Comparison of ENCODE assay signal across 25 mouse cellular contexts in the genomic region with DNA sequence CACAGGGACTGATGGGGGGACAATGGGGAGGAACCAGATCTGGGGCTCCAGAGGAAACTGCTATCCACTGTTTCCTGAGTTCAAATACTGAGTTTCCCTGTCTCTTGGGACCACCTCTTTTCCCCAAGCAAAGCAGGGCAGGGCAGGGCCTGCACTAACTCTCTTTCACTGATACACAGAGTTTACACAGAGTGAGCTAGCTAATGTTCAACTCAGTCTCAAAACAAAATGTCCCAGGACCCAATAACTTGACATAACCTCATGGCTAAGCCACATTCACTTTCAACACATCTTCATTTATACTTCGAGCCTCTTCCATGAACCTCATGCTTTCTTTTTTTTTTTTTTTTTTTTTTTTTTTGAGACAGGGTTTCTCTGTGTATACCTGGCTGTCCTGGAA. TPM values are rescaled to one million over a fixed set of nuclear protein-coding genes. Genes with fewer than 3 reads are reported as not detected.
DNase-seq lines count a peak whose midpoint lies in the region; ATAC-seq and TF ChIP-seq lines count a peak whose summit lies in the region.
"Had no signal": no experiment of that assay in that cellular context is flagged by ENCODE, and none has a peak within 500 bp of the region (broad histone marks: within the 10 kb centered on the region; RNA-seq: fewer than 3 reads in every experiment).

No protein-coding gene starts in this region.

- 68% methylated on average over 1 of the region's 1 CpGs for WGBS in liver, embryonic 13.5 days (ENCODE audit: insufficient replicate concordance)
- 67% methylated on average over 1 of the region's 1 CpGs for WGBS in liver, embryonic 12.5 days (ENCODE audit: insufficient replicate concordance)
- 72% methylated on average over 1 of the region's 1 CpGs for WGBS in intestine, embryonic 15.5 days

- no peak; the same call in 1 of the 2 replicates for ATAC-seq in liver, embryonic 13.5 days (ENCODE audit: low read depth)
- no peak for ATAC-seq in liver, embryonic 12.5 days
- ATAC-seq in intestine, embryonic 15.5 days = no peak
- ATAC-seq: CD4-positive, CD25-positive, alpha-beta regulatory T cell, adult 4 months; forebrain, embryonic 14.5 days; forebrain, postnatal 0 days; hindbrain, embryonic 16.5 days; Patski had no signal

- no peaks in the 10 kb centered on the region for H3K27me3 ChIP-seq in liver, embryonic 13.5 days
- H3K27me3 ChIP-seq in liver, embryonic 12.5 days (replicated peaks) = no peaks in the 10 kb centered on the region
- H3K27me3 ChIP-seq in ES-Bruce4 (ENCODE audit: control insufficient read depth, insufficient read depth, low read length, poor library complexity, severe bottlenecking) (no peaks in the 10 kb centered on the region), MEL (ENCODE audit: control insufficient read depth in 1 of 2, insufficient read depth in 2 of 2, low read length in 2 of 2) (no peaks in the 10 kb centered on the region)
- no peaks in the 10 kb centered on the region for H3K27me3 ChIP-seq in intestine, embryonic 15.5 days (replicated peaks)
- H3K27me3 ChIP-seq: heart, embryonic 12.5 days; heart, embryonic 15.5 days; hindbrain, embryonic 13.5 days; Patski had no signal

- no peak for TF ChIP-seq EP300 in ES-Bruce4 (IDR thresholded peaks at IDR 0.05; ENCODE audit: insufficient read depth, low read depth, low read length)
- no peak for TF ChIP-seq EP300 in MEL (IDR thresholded peaks at IDR 0.05; ENCODE audit: low read depth in 1 of 2, low read length in 2 of 2)

- no peak for DNase-seq in liver, embryonic 13.5 days
- peak; percentile 37 for DNase-seq in MEL (ENCODE audit: low read depth, low spot score)
- no peak for DNase-seq in frontal cortex, postnatal 10 days (ENCODE audit: low spot score in 2 of 2)
- DNase-seq: adrenal gland, postnatal 10 days; adrenal gland, postnatal 36 days; cerebellum, adult 18-20 months; cerebellum, adult 9-10 months; cerebellum, postnatal 14 days; forebrain, postnatal 0 days; gastrocnemius, postnatal 25 days; heart, adult 18-20 months; heart, postnatal 10 days; heart, postnatal 36 days had no signal

- peaks cover 32% of the 10 kb centered on the region for H3K4me1 ChIP-seq in liver, embryonic 13.5 days (replicated peaks)
- peaks cover 45% of the 10 kb centered on the region for H3K4me1 ChIP-seq in liver, embryonic 12.5 days
- H3K4me1 ChIP-seq in ES-Bruce4 (ENCODE audit: control insufficient read depth, insufficient read depth, low read length) = peaks cover 2% of the 10 kb centered on the region
- no peaks in the 10 kb centered on the region for H3K4me1 ChIP-seq in MEL (ENCODE audit: control insufficient read depth in 1 of 2, insufficient read depth in 2 of 2, low read length in 2 of 2)
- H3K4me1 ChIP-seq in intestine, embryonic 15.5 days (replicated peaks) = peaks cover 5% of the 10 kb centered on the region; the same call in 1 of the 2 replicates

- no peaks in the 10 kb centered on the region for H3K9me3 ChIP-seq in liver, embryonic 13.5 days (replicated peaks)
- peaks cover 6% of the 10 kb centered on the region; the same call in 1 of the 2 replicates for H3K9me3 ChIP-seq in liver, embryonic 12.5 days (replicated peaks)
- H3K9me3 ChIP-seq in ES-Bruce4 (replicated peaks; ENCODE audit: control insufficient read depth, insufficient read depth, low read length, poor library complexity, severe bottlenecking) (no peaks in the 10 kb centered on the region), MEL (replicated peaks; ENCODE audit: insufficient read depth, low read length) (no peaks in the 10 kb centered on the region)
- no peaks in the 10 kb centered on the region for H3K9me3 ChIP-seq in intestine, embryonic 15.5 days

- H3K4me2 ChIP-seq in liver, embryonic 13.5 days = no peak overlapping the region
- H3K4me2 ChIP-seq in liver, embryonic 12.5 days = no peak overlapping the region
- no peak overlapping the region for H3K4me2 ChIP-seq in intestine, embryonic 15.5 days (replicated peaks)
- H3K4me2 ChIP-seq: heart, embryonic 12.5 days; heart, embryonic 15.5 days; hindbrain, embryonic 13.5 days had no signal

- no peak for TF ChIP-seq CTCF in ES-Bruce4 (IDR thresholded peaks at IDR 0.05; ENCODE audit: low read depth, low read length)
- TF ChIP-seq CTCF in MEL (IDR thresholded peaks at IDR 0.05 in 2 of 3, conservative IDR thresholded peaks at IDR 0.05 in 1 of 3; ENCODE audit: control insufficient read depth in 1 of 3, insufficient read depth in 1 of 3, low read depth in 2 of 3, low read length in 3 of 3, poor library complexity in 1 of 3, severe bottlenecking in 1 of 3) = no peak

- H3K9ac ChIP-seq in liver, embryonic 13.5 days = no peak overlapping the region
- H3K9ac ChIP-seq in liver, embryonic 12.5 days = no peak overlapping the region
- no peak overlapping the region for H3K9ac ChIP-seq in ES-Bruce4 (ENCODE audit: low read depth, poor library complexity, severe bottlenecking)
- H3K9ac ChIP-seq in MEL (ENCODE audit: control insufficient read depth, low read depth, low read length, poor library complexity, severe bottlenecking) = no peak overlapping the region
- no peak overlapping the region for H3K9ac ChIP-seq in intestine, embryonic 15.5 days
- H3K9ac ChIP-seq: forebrain, postnatal 0 days; heart, embryonic 12.5 days; heart, embryonic 15.5 days; hindbrain, embryonic 13.5 days had no signal

- peaks cover 39% of the 10 kb centered on the region for H3K36me3 ChIP-seq in liver, embryonic 13.5 days
- H3K36me3 ChIP-seq in liver, embryonic 12.5 days = peaks cover 47% of the 10 kb centered on the region
- H3K36me3 ChIP-seq in ES-Bruce4 (ENCODE audit: control insufficient read depth, insufficient read depth, low read length, poor library complexity, severe bottlenecking) (peaks cover 26% of the 10 kb centered on the region), MEL (ENCODE audit: control insufficient read depth in 1 of 2, insufficient read depth in 2 of 2, low read length in 2 of 2) (peaks cover 0 to 9% of the 10 kb centered on the region in 2 experiments; a peak in 2 of 4 replicates)
- peaks cover 28% of the 10 kb centered on the region for H3K36me3 ChIP-seq in intestine, embryonic 15.5 days

- H3K79me2 ChIP-seq in MEL (ENCODE audit: control insufficient read depth, insufficient read depth, low read length, poor library complexity) = peaks cover 3% of the 10 kb centered on the region; the same call in 1 of the 2 replicates

- peak overlapping the region; percentile 63; the same call in 1 of the 2 replicates for H3K27ac ChIP-seq in liver, embryonic 13.5 days
- H3K27ac ChIP-seq in liver, embryonic 12.5 days = no peak overlapping the region; the same call in 1 of the 2 replicates
- H3K27ac ChIP-seq in ES-Bruce4 (ENCODE audit: insufficient read depth, low read length) (0 out of 2 replicates have a peak overlapping the region, but pooled peaks have one; percentile 10), MEL (ENCODE audit: control insufficient read depth, low read depth, low read length) (no peak overlapping the region)
- H3K27ac ChIP-seq in intestine, embryonic 15.5 days = no peak overlapping the region
- H3K27ac ChIP-seq: forebrain, embryonic 10.5 days; heart, embryonic 15.5 days; hindbrain, embryonic 10.5 days; hindbrain, embryonic 13.5 days had no signal

- no peak overlapping the region for H3K4me3 ChIP-seq in liver, embryonic 13.5 days (replicated peaks)
- H3K4me3 ChIP-seq in liver, embryonic 12.5 days = no peak overlapping the region
- H3K4me3 ChIP-seq in ES-Bruce4 (ENCODE audit: low read depth, low read length) (no peak overlapping the region), MEL (ENCODE audit: control insufficient read depth in 1 of 2, insufficient read depth in 1 of 2, low read depth in 2 of 2, low read length in 2 of 2) (no peak overlapping the region)
- H3K4me3 ChIP-seq in intestine, embryonic 15.5 days (replicated peaks) = no peak overlapping the region
- H3K4me3 ChIP-seq: forebrain, embryonic 10.5 days; heart, embryonic 12.5 days; heart, embryonic 15.5 days; hindbrain, embryonic 10.5 days; hindbrain, embryonic 13.5 days had no signal

- TF ChIP-seq POLR2A in ES-Bruce4 (IDR thresholded peaks at IDR 0.05; ENCODE audit: insufficient read depth, low read length) (no peak), MEL (IDR thresholded peaks at IDR 0.05; ENCODE audit: control insufficient read depth in 1 of 2, insufficient read depth in 1 of 2, low read depth in 1 of 2, low read length in 2 of 2, poor library complexity in 1 of 2) (peak in 1 of 2 experiments; percentile 4; a peak in 1 of 4 replicates)

- no peak for TF ChIP-seq RAD21 in MEL (IDR thresholded peaks at IDR 0.05; ENCODE audit: low read depth, low read length)

RNA-seq across cellular contexts. Expression of gene Pprc1, which starts 15.0 kb away (rescaled TPM):
- polyA plus RNA-seq in liver, embryonic 13.5 days (2015; fragmentation: Nextera tagmentation; extraction: Ambion mirVana) = 19.5 and 23.8 TPM in 2 replicates
- polyA plus RNA-seq in liver, embryonic 12.5 days (2016; fragmentation: Nextera tagmentation; extraction: Ambion mirVana) = 34.8 and 36.0 TPM in 2 replicates
- polyA plus RNA-seq in ES-Bruce4 (2011; ENCODE audit: insufficient read depth, insufficient read length, low read depth, missing spikeins) (114 and 141 TPM in 2 replicates), MEL (2012; ENCODE audit: insufficient read depth in 1 of 2, insufficient read length in 2 of 2, low read depth in 1 of 2, low replicate concordance in 2 of 2, missing spikeins in 1 of 2) (100 to 1,000 TPM in 1 of 2 experiments, 10 to 100 TPM in 1; 27.8 to 135 TPM)
- 39.3 and 41.9 TPM in 2 replicates for total RNA-seq in MEL (2012; rRNA removed)
- 31.0 and 36.5 TPM in 2 replicates for polyA plus RNA-seq in intestine, embryonic 15.5 days (2015; fragmentation: Nextera tagmentation; extraction: Ambion mirVana)

RNA-seq across cellular contexts. Expression of gene Ldb1, which starts 15.4 kb away (rescaled TPM):
- polyA plus RNA-seq in liver, embryonic 13.5 days (2015; fragmentation: Nextera tagmentation; extraction: Ambion mirVana) = 31.9 and 34.9 TPM in 2 replicates
- 53.2 and 53.4 TPM in 2 replicates for polyA plus RNA-seq in liver, embryonic 12.5 days (2016; fragmentation: Nextera tagmentation; extraction: Ambion mirVana)
- polyA plus RNA-seq in ES-Bruce4 (2011; ENCODE audit: insufficient read depth, insufficient read length, low read depth, missing spikeins) = 146 and 155 TPM in 2 replicates
- 299 and 357 TPM in 2 replicates for total RNA-seq in MEL (2012; rRNA removed)
- polyA plus RNA-seq in MEL (2012; ENCODE audit: insufficient read depth in 1 of 2, insufficient read length in 2 of 2, low read depth in 1 of 2, low replicate concordance in 2 of 2, missing spikeins in 1 of 2) = 100 to 1,000 TPM; 632 to 842 TPM
- 53.2 and 57.8 TPM in 2 replicates for polyA plus RNA-seq in intestine, embryonic 15.5 days (2015; fragmentation: Nextera tagmentation; extraction: Ambion mirVana)

RNA-seq across cellular contexts. Expression of gene Hps6, which starts 26.3 kb away (rescaled TPM):
- polyA plus RNA-seq in liver, embryonic 13.5 days (2015; fragmentation: Nextera tagmentation; extraction: Ambion mirVana) = 2.7 and 2.9 TPM in 2 replicates
- 3.5 and 3.9 TPM in 2 replicates for polyA plus RNA-seq in liver, embryonic 12.5 days (2016; fragmentation: Nextera tagmentation; extraction: Ambion mirVana)
- 3.1 and 3.3 TPM in 2 replicates for polyA plus RNA-seq in ES-Bruce4 (2011; ENCODE audit: insufficient read depth, insufficient read length, low read depth, missing spikeins)
- total RNA-seq in MEL (2012; rRNA removed) = 11.4 and 11.5 TPM in 2 replicates
- polyA plus RNA-seq in MEL (2012; ENCODE audit: insufficient read depth in 1 of 2, insufficient read length in 2 of 2, low read depth in 1 of 2, low replicate concordance in 2 of 2, missing spikeins in 1 of 2) = 10 to 100 TPM in 1 of 2 experiments, not detected in 1; 13.2 TPM
- 8.8 and 9.5 TPM in 2 replicates for polyA plus RNA-seq in intestine, embryonic 15.5 days (2015; fragmentation: Nextera tagmentation; extraction: Ambion mirVana)

RNA-seq across cellular contexts. Expression of gene Armh3, which starts 31.4 kb away (rescaled TPM):
- 4.3 and 5.6 TPM in 2 replicates for polyA plus RNA-seq in liver, embryonic 13.5 days (2015; fragmentation: Nextera tagmentation; extraction: Ambion mirVana)
- polyA plus RNA-seq in liver, embryonic 12.5 days (2016; fragmentation: Nextera tagmentation; extraction: Ambion mirVana) = 6.5 TPM in 2 replicates
- polyA plus RNA-seq in ES-Bruce4 (2011; ENCODE audit: insufficient read depth, insufficient read length, low read depth, missing spikeins) = 17.1 and 18.6 TPM in 2 replicates
- total RNA-seq in MEL (2012; rRNA removed) = 4.1 TPM in 2 replicates
- polyA plus RNA-seq in MEL (2012; ENCODE audit: insufficient read depth in 1 of 2, insufficient read length in 2 of 2, low read depth in 1 of 2, low replicate concordance in 2 of 2, missing spikeins in 1 of 2) = 10 to 100 TPM in 1 of 2 experiments, not detected in 1; 10.8 TPM
- polyA plus RNA-seq in intestine, embryonic 15.5 days (2015; fragmentation: Nextera tagmentation; extraction: Ambion mirVana) = 15.5 and 16.5 TPM in 2 replicates

RNA-seq across cellular contexts. Expression of gene Nolc1, which starts 46.0 kb away (rescaled TPM):
- polyA plus RNA-seq in liver, embryonic 13.5 days (2015; fragmentation: Nextera tagmentation; extraction: Ambion mirVana) = 105 and 118 TPM in 2 replicates
- 136 and 147 TPM in 2 replicates for polyA plus RNA-seq in liver, embryonic 12.5 days (2016; fragmentation: Nextera tagmentation; extraction: Ambion mirVana)
- polyA plus RNA-seq in ES-Bruce4 (2011; ENCODE audit: insufficient read depth, insufficient read length, low read depth, missing spikeins) = 157 and 164 TPM in 2 replicates
- total RNA-seq in MEL (2012; rRNA removed) = 276 and 294 TPM in 2 replicates
- polyA plus RNA-seq in MEL (2012; ENCODE audit: insufficient read depth in 1 of 2, insufficient read length in 2 of 2, low read depth in 1 of 2, low replicate concordance in 2 of 2, missing spikeins in 1 of 2) = 100 to 1,000 TPM; 213 to 753 TPM
- 99.0 and 107 TPM in 2 replicates for polyA plus RNA-seq in intestine, embryonic 15.5 days (2015; fragmentation: Nextera tagmentation; extraction: Ambion mirVana)

Comparison
In these comparisons a context has a peak if more than half of its experiments do, and no peak if none do; other contexts are left out.
1. H3K27ac ChIP-seq: peak in liver, embryonic 13.5 days (single experiment) and ES-Bruce4 (single experiment); none in liver, embryonic 12.5 days (single experiment), MEL (single experiment) and intestine, embryonic 15.5 days (single experiment).